Mouse (Mus musculus) erythroblast, adult 5-6 weeks (primary cell): ENCODE measurements around the gene Slc38a3. TPM values are rescaled to one million over a fixed set of nuclear protein-coding genes. Genes with fewer than 3 reads are reported as not detected.

ENCODE experiments used
- ATAC-seq: replicated peaks from 2 replicates; pipeline ENCODE4 v1.8.0; 2016; ENCODE audit warnings: moderate number of reproducible peaks, mild to moderate bottlenecking, moderate TSS enrichment, inconsistent platforms; ENCODE audit not compliant: poor library complexity, low FRiP score, severe bottlenecking
- total RNA-seq, 2 experiments: library from RNA; stranded (forward) in 1 of 2; stranded (reverse) in 1 of 2; fragments of 150-400 nt in 1 of 2; fragments of 200-764, 138-1000 nt in 1 of 2; gene quantifications; 2 replicates each; pipeline versions ENCODE4 v1.2.3 to v1.2.4; 2015 to 2017; ENCODE audit warnings: low replicate concordance in 2 of 2

The Slc38a3 gene
- total RNA-seq, 2 experiments from 2014 or later: not detected

GRCm38 (mm10) chr9:107644495-107645152, 24.7 kb downstream of the Slc38a3 start:
- ATAC-seq: peak; percentile 94

GRCm38 (mm10) chr9:107643544-107644214, 25.7 kb downstream of the Slc38a3 start:
- no peak for ATAC-seq

GRCm38 (mm10) chr9:107641666-107642065, 27.7 kb downstream of the Slc38a3 start:
- no peak for ATAC-seq

GRCm38 (mm10) chr9:107640257-107640772, 29.0 kb downstream of the Slc38a3 start:
- no peak for ATAC-seq

GRCm38 (mm10) chr9:107637070-107637469, 32.3 kb downstream of the Slc38a3 start:
- ATAC-seq: no peak

- peak; percentile 80 for ATAC-seq
These were observed 33.9 kb downstream of the Slc38a3 start, which contains the start of gene Gnai2 for GRCm38 (mm10) chr9:107635279-107636028. TSS of gene Gnai2 (minus strand) at chr9:107635367.

- no peak for ATAC-seq
These were observed 34.7 kb downstream of the Slc38a3 start for GRCm38 (mm10) chr9:107634406-107635278.

GRCm38 (mm10) chr9:107633661-107634405, 35.5 kb downstream of the Slc38a3 start:
- ATAC-seq: peak; percentile 24; the same call in 1 of the 2 replicates

GRCm38 (mm10) chr9:107633091-107633660, 36.2 kb downstream of the Slc38a3 start:
- peak; percentile 57 for ATAC-seq

- peak; percentile 66 for ATAC-seq
These were observed 36.9 kb downstream of the Slc38a3 start for GRCm38 (mm10) chr9:107632478-107632877.

- no peak for ATAC-seq
These were observed 37.5 kb downstream of the Slc38a3 start for GRCm38 (mm10) chr9:107631861-107632260.

GRCm38 (mm10) chr9:107631311-107631826, 38.0 kb downstream of the Slc38a3 start:
- ATAC-seq: no peak

- no peak for ATAC-seq
These were observed 38.8 kb downstream of the Slc38a3 start for GRCm38 (mm10) chr9:107630576-107630975.

- no peak for ATAC-seq
These were observed 39.4 kb downstream of the Slc38a3 start for GRCm38 (mm10) chr9:107629901-107630425.

GRCm38 (mm10) chr9:107629411-107629730, 40.0 kb downstream of the Slc38a3 start:
- no peak for ATAC-seq

GRCm38 (mm10) chr9:107628721-107629410, 40.5 kb downstream of the Slc38a3 start:
- no peak for ATAC-seq

GRCm38 (mm10) chr9:107627387-107628255, 41.7 kb downstream of the Slc38a3 start:
- no peak for ATAC-seq
